Mouse (Mus musculus): Measurements from ENCODE around the gene Dnttip2. TPM values are rescaled to one million over a fixed set of nuclear protein-coding genes. Genes with fewer than 3 reads are reported as not detected.
"Not testable (repeated sequence)": the region's sequence is repeated elsewhere in the genome, so short reads cannot be mapped to it uniquely, and the experiment has no call there.

The Dnttip2 gene
- polyA plus RNA-seq, 1 experiment from 2014 or later: 90.6 TPM

GRCm38 (mm10) chr3:122252466-122253253 is 21.5 kb upstream of the Dnttip2 start:
- no peaks in the 10 kb centered on the region for H3K36me3 ChIP-seq
- no peaks in the 10 kb centered on the region for H3K9me3 ChIP-seq (replicated peaks)
- WGBS: 63% methylated on average over 3 of the region's 3 CpGs
- no peak for DNase-seq (ENCODE audit: low spot score)
- H3K27me3 ChIP-seq (ENCODE audit: low read depth, poor library complexity, severe bottlenecking): no peaks in the 10 kb centered on the region
- no peak overlapping the region for H3K27ac ChIP-seq (replicated peaks)
- H3K4me1 ChIP-seq: peaks cover 3% of the 10 kb centered on the region
- no peak overlapping the region for H3K4me3 ChIP-seq

GRCm38 (mm10) chr3:122254050-122254449 is 20.1 kb upstream of the Dnttip2 start:
- not testable (repeated sequence) for H3K4me3 ChIP-seq; H3K27me3 ChIP-seq (ENCODE audit: low read depth, poor library complexity, severe bottlenecking); H3K27ac ChIP-seq (replicated peaks); H3K9me3 ChIP-seq (replicated peaks); DNase-seq (ENCODE audit: low spot score); H3K4me1 ChIP-seq; H3K36me3 ChIP-seq
- WGBS: 90% methylated on average over 7 of the region's 7 CpGs

- DNase-seq (ENCODE audit: low spot score): no peak
- H3K27me3 ChIP-seq (ENCODE audit: low read depth, poor library complexity, severe bottlenecking): no peaks in the 10 kb centered on the region
- no peak overlapping the region for H3K4me3 ChIP-seq
- peaks cover 12% of the 10 kb centered on the region for H3K36me3 ChIP-seq
- H3K9me3 ChIP-seq (replicated peaks): no peaks in the 10 kb centered on the region
- H3K4me1 ChIP-seq: peaks cover 4% of the 10 kb centered on the region
- H3K27ac ChIP-seq (replicated peaks): no peak overlapping the region
- 67% methylated on average over 5 of the region's 5 CpGs for WGBS
Observed at GRCm38 (mm10) chr3:122269986-122270385, 4.2 kb upstream of the Dnttip2 start.

GRCm38 (mm10) chr3:122272565-122272964 is 1.6 kb upstream of the Dnttip2 start:
- H3K27ac ChIP-seq (replicated peaks); DNase-seq (ENCODE audit: low spot score); H3K9me3 ChIP-seq (replicated peaks); H3K27me3 ChIP-seq (ENCODE audit: low read depth, poor library complexity, severe bottlenecking); H3K4me3 ChIP-seq: not testable (repeated sequence)
- Histone ChIP-seq H3K4me1 (peaks cover 29% of the 10 kb centered on the region), H3K36me3 (peaks cover 25% of the 10 kb centered on the region)
- 88% methylated on average over 1 of the region's 1 CpGs for WGBS

- H3K9me3 ChIP-seq (replicated peaks): no peaks in the 10 kb centered on the region
- no peak for DNase-seq (ENCODE audit: low spot score)
- peak overlapping the region; percentile 94 for H3K4me3 ChIP-seq
- WGBS: 11% methylated on average over 20 of the region's 20 CpGs
- H3K36me3 ChIP-seq: peaks cover 35% of the 10 kb centered on the region
- no peaks in the 10 kb centered on the region for H3K27me3 ChIP-seq (ENCODE audit: low read depth, poor library complexity, severe bottlenecking)
- peak overlapping the region; percentile 91 for H3K27ac ChIP-seq (replicated peaks)
- H3K4me1 ChIP-seq: peaks cover 36% of the 10 kb centered on the region
Observed at GRCm38 (mm10) chr3:122273407-122274240, 564 bp upstream of the Dnttip2 start.

- 79% methylated on average over 10 of the region's 10 CpGs for WGBS
- Histone ChIP-seq H3K27ac (replicated peaks) (no peak overlapping the region), H3K27me3 (ENCODE audit: low read depth, poor library complexity, severe bottlenecking) (no peaks in the 10 kb centered on the region), H3K4me1 (peaks cover 36% of the 10 kb centered on the region), H3K4me3 (peak overlapping the region; percentile 94), H3K9me3 (replicated peaks) (no peaks in the 10 kb centered on the region), H3K36me3 (peaks cover 50% of the 10 kb centered on the region)
- no peak for DNase-seq (ENCODE audit: low spot score)
Observed at GRCm38 (mm10) chr3:122275111-122275510, 923 bp downstream of the Dnttip2 start.

- Histone ChIP-seq H3K27me3 (ENCODE audit: low read depth, poor library complexity, severe bottlenecking) (no peaks in the 10 kb centered on the region), H3K36me3 (peaks cover 38% of the 10 kb centered on the region), H3K27ac (replicated peaks) (no peak overlapping the region), H3K9me3 (replicated peaks) (no peaks in the 10 kb centered on the region), H3K4me3 (no peak overlapping the region), H3K4me1 (peaks cover 8% of the 10 kb centered on the region)
- no peak for DNase-seq (ENCODE audit: low spot score)
- WGBS: 79% methylated on average over 5 of the region's 5 CpGs
Observed at GRCm38 (mm10) chr3:122287195-122287594, 13.0 kb downstream of the Dnttip2 start.

- no peak overlapping the region for H3K4me3 ChIP-seq
- 86% methylated on average over 5 of the region's 5 CpGs for WGBS
- no peaks in the 10 kb centered on the region for H3K9me3 ChIP-seq (replicated peaks)
Observed at GRCm38 (mm10) chr3:122288613-122289195, 14.5 kb downstream of the Dnttip2 start.

GRCm38 (mm10) chr3:122289344-122289743 is 15.2 kb downstream of the Dnttip2 start:
- Histone ChIP-seq H3K36me3 (peaks cover 16% of the 10 kb centered on the region), H3K4me1 (peaks cover 20% of the 10 kb centered on the region)
- not testable (repeated sequence) for H3K4me3 ChIP-seq; H3K9me3 ChIP-seq (replicated peaks); DNase-seq (ENCODE audit: low spot score); H3K27ac ChIP-seq (replicated peaks); H3K27me3 ChIP-seq (ENCODE audit: low read depth, poor library complexity, severe bottlenecking)
- 72% methylated on average over 4 of the region's 4 CpGs for WGBS

More at GRCm38 (mm10) chr3:122288613-122289195, 14.5 kb downstream of the Dnttip2 start:
- Histone ChIP-seq H3K27ac (replicated peaks) (no peak overlapping the region), H3K27me3 (ENCODE audit: low read depth, poor library complexity, severe bottlenecking) (no peaks in the 10 kb centered on the region), H3K36me3 (peaks cover 23% of the 10 kb centered on the region), H3K4me1 (peaks cover 16% of the 10 kb centered on the region)
- no peak for DNase-seq (ENCODE audit: low spot score)

GRCm38 (mm10) chr3:122290696-122291095 is 16.5 kb downstream of the Dnttip2 start:
- no peak overlapping the region for H3K27ac ChIP-seq (replicated peaks)
- DNase-seq (ENCODE audit: low spot score): no peak
- H3K4me1 ChIP-seq: peaks cover 33% of the 10 kb centered on the region
- H3K9me3 ChIP-seq (replicated peaks): no peaks in the 10 kb centered on the region
- peaks cover 4% of the 10 kb centered on the region; the same call in 1 of the 2 replicates for H3K27me3 ChIP-seq (ENCODE audit: low read depth, poor library complexity, severe bottlenecking)
- H3K4me3 ChIP-seq: no peak overlapping the region
- WGBS: 89% methylated on average over 7 of the region's 7 CpGs
- peaks cover 3% of the 10 kb centered on the region for H3K36me3 ChIP-seq

- H3K27me3 ChIP-seq (ENCODE audit: low read depth, poor library complexity, severe bottlenecking): peaks cover 6% of the 10 kb centered on the region
- peaks cover 37% of the 10 kb centered on the region for H3K4me1 ChIP-seq
- no peak for DNase-seq (ENCODE audit: low spot score)
- 0 out of 2 replicates have a peak overlapping the region, but pooled peaks have one; percentile 23 for H3K27ac ChIP-seq (replicated peaks)
- H3K4me3 ChIP-seq: peak overlapping the region; percentile 87; the same call in 1 of the 2 replicates
- H3K9me3 ChIP-seq (replicated peaks): no peaks in the 10 kb centered on the region
- H3K36me3 ChIP-seq: no peaks in the 10 kb centered on the region
- 59% methylated on average over 12 of the region's 12 CpGs for WGBS
Observed at GRCm38 (mm10) chr3:122291828-122292227, 17.6 kb downstream of the Dnttip2 start.

- Histone ChIP-seq H3K4me1 (peaks cover 42% of the 10 kb centered on the region), H3K27ac (replicated peaks) (peak overlapping the region; percentile 98), H3K27me3 (ENCODE audit: low read depth, poor library complexity, severe bottlenecking) (peaks cover 8% of the 10 kb centered on the region), H3K9me3 (replicated peaks) (no peaks in the 10 kb centered on the region), H3K36me3 (no peaks in the 10 kb centered on the region), H3K4me3 (peak overlapping the region; percentile 87)
- WGBS: 8% methylated on average over 54 of the region's 54 CpGs
- peak; percentile 94 for DNase-seq (ENCODE audit: low spot score)
Observed at GRCm38 (mm10) chr3:122292300-122293222, 18.4 kb downstream of the Dnttip2 start.

Measured in midbrain, embryonic 10.5 days (tissue).